Mouse (Mus musculus) CD4-positive helper T cell, adult 2 months (primary cell): ENCODE results near the gene Scp2.

Experiments used
- DNase-seq: peaks from one replicate; pipeline ENCODE4 v3.0.0-alpha.2; 2012; ENCODE audit warnings: low read depth, missing footprints, low spot score

The Scp2 gene

DNA sequence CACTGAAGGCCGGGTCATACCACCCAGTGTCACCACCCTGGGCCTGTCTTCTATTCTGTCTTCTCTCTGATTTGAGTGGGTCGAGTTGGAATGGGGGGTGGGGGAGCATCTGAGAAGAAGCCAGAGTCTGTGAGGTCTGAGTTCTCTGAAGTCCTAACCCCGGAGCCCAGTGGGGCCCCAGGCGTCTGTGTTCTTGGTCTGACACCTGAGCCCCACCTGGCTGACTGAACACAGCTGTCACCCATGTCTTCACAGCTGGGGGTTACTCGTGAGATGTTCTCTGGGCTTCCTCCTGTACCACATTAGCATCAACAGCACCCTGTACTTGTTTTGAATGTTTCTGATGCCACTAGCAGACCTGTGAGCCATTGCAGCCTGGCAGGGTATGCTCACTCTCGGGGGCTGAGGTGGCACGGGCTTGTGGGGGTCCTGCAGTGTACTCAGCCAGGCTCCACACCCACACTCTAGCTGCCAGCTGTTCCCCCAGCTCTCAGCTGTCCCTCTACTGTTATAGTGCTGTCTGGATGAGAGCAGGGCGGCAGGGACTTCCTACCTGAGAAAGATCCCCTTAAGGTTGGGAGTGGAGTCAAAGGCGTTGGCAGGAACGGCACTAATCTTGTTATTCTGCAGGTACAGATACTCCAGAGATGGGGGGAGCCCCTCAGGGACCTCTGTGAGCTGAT lies 126.4 kb downstream of the Scp2 start:
- no peak for DNase-seq

DNA sequence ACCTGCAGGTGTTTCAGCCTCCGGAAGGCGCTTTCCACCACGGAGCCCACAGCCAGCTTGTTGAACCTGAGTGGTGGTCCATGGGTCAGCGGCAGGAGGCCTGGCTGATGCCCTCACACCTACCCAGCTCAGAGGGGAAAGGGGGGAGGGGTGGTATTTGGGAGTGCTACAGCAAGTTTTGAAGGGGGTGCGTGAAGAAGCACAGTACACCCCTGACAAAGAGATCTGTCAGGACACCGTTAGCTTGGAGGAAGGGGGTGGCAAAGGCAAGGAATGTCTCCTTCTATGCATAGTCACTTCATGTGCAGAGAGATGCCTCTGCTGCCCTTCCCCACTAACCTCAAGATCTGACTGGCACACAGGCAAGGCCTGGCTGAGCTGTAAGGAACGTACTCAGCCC lies 127.0 kb downstream of the Scp2 start:
- no peak for DNase-seq

DNA sequence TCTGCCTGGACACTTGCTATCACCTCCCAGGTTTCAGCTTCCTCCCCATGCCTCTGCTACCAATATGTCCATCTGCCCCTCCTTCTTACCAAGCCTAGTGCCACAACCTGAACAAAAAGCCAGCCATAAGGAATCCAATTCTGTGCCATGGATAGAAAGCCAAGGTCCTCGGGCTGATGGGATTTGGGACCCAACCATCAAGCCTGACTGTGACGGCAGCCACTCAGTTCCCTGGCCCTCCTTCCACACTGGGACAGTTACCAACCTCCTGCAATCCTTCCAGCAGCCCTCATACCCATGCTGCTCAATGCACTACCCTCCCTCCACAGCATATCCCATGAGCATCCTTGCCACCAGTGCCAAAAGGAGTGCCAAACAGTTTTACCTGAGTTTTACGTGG lies 128.5 kb downstream of the Scp2 start:
- DNase-seq = no peak

DNA sequence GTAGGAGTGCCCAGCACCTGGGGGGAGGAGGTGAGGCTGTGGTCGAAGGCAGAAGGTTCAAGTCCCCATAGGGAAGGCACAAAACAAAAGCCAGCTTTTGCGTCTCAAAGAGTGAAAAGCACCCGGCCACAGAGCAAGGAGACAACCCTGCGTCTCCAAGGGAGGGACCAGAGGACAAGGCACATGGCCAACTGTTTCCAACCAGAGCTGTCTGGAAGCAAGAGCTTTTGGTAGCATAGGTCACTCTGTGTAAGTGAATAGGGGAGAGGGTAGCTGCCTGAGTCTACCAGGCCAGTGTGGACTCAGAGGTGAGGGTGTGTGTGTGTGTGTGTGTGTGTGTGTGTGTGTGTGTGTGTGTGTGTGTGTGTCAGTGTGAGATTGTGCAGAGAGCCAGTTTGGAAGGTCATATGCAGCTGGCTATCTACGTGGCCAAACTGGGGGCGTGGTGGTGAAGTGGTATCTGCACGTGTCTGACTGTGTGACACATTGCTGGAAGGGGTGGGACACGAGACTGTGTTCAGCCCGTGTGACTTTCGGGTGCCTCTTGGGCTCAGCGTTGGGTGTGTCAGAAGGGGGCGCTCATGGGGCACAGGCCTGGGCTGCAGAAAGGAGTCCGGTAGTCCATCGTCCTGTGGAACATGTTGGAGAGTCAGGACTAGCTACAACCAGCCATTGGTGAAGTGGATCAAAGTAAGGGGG lies 129.6 kb downstream of the Scp2 start:
- DNase-seq = no peak

DNA sequence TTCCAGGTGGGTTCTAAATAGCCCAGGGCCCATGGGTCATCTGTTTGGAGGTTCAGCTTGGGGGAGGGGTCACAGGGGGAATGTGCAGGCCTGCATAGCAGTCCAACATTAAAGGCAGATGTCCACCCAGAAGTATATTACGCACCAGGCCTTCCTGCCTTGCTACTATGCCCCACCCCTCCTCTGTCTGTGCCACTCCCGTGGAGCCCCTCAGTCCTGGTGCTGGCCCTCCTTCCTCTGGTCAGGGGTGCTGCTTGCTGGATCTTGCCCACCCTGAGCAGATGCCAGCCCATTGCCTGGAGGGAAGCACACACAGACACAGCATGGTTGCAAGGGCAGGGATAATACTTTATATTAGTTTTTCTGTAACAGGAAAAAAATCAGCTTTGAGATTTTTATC lies 130.3 kb downstream of the Scp2 start:
- DNase-seq = no peak

DNA sequence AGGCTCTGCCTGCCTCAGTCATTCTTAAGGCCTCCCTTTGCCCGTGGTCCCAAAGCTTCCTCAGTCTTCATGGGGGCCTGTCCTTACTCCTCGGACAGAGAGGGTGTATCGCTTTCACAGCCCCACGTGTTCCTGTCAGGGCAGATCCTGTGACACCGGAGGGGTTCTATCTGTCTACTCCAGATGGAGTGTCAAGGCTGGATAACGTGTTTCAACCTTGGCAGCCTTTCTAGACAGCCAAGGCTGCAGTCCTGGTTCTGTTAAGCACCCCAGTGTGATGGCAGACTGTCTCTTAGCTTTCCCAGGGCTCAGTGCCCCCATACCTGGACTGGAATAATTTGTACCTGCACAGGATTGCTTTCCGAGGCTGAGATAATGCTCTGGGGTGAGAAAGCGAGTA lies 136.3 kb downstream of the Scp2 start:
- DNase-seq = no peak

DNA sequence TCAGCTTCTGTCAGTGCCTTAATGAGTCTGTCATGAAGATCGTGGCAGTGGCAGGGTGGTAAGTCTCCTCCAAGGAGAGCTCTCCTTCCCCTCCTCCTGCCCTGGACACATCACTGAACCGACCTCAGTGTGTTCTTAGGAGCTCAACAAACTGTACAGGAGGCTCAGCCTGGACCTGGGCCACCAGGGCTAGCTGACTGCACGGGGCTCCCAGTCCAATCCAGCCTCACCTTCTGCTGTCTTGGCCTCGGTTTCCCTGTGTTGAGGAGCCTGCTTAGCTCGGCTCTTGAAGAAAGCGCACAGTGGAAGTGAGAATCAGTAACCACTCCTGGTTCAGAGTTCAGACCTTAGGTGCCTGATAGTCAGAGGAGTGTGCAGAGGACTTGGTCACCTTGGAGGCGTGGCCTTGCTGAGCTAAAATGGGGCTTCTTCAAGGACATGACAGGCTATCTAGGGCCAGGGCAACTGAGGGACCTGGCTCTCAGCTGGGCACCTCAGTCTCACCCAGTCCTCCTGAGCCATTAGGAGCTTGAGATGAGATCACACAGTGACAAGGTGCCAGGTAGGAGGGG lies 137.2 kb downstream of the Scp2 start:
- no peak for DNase-seq

DNA sequence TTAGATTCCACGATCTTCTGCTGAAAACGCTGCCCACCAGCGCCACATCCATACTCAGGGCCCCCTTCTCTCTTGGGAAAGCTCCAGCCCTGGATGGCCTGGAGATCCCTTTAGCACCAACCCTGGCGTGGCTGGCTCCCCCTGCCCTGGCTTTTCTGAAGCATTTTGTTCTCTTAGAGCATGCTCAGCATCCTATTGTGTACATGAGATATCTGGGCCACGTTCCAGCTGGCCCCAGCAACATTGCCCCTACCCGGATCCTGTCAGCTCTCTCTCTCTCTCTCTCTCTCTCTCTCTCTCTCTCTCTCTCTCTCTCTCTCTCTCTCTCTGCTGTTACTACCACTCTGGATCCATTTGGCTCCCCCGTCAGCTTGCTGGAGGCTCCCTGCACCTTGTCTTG lies 139.5 kb downstream of the Scp2 start:
- DNase-seq = no peak

DNA sequence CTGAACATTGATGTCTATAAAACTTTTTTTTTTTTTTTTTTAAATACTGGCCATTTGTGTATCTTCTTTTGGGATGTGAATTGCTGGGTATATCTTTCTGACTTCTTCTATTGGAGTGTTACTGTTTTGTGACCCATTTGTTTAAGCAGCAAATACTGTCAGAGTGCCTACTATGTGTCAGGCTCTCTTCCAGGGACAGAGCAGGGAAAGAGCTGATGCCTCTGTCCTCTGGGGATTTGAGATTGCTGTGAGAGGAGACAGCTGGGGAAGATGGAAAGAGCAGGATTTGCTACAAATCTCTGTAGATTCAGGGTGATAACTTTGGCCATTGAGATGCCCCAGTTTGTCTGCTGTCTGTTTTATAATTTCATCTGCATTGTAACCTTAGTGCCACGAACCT lies 145.4 kb downstream of the Scp2 start:
- DNase-seq = no peak

DNA sequence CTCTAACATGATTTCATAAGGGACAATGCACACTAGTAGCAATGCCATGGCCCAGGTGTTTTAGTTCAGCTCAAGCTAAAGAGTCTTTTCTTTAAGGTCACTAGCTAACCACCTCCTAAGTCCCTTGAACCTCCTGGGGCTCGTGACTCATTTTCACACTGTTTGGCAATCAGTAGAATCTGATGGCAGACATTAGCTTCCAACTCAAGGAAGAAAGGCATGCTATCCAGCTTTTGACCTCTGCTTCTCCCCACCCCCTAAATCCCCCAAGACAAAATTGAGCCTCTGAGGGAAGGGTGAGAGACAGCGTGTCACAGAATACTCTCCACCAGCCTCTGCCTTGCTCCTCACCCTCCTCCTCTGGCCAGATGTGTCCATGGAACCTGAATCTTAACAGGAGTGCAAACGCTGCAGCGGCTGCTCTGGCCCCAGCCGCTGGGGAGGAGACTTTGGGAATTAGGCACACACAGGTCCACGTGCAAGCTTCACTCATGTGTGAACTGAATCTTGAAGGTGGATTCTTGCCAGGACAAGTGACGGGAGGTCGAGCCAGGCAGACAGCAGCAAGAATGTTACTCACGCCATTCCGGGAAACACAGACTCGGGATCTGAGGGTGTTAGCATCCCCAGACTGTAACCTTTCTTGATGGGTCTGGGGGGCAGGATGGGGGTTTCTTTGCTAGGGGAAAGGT lies 146.0 kb downstream of the Scp2 start:
- no peak for DNase-seq

DNA sequence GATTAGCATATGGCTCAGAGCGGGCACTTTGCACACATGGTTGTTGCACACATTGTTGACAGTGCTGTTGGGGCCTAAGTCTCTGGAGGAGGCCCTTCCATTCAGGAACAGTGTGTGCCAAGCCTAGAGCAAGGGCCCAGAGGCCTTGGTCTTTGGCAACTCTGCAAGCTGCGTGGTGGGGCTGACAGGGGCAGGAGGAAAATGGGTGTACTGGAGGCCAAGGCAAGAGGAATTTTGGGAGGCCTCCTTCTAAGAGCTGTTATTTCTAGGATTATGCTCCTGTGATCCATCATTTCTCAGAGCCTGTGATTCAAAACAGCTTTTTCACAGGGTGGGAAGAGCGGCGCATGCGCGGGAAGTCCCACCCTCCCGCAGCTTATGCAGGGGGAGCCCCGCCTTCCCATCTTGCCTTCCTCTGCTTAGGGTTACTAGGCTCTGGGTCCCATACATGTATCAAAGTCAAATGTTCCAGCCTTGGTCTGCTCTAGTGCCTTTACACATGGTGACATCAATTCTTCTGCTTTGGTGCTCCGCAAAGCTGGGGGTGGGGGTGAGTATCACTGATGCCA lies 148.3 kb downstream of the Scp2 start:
- no peak for DNase-seq

DNA sequence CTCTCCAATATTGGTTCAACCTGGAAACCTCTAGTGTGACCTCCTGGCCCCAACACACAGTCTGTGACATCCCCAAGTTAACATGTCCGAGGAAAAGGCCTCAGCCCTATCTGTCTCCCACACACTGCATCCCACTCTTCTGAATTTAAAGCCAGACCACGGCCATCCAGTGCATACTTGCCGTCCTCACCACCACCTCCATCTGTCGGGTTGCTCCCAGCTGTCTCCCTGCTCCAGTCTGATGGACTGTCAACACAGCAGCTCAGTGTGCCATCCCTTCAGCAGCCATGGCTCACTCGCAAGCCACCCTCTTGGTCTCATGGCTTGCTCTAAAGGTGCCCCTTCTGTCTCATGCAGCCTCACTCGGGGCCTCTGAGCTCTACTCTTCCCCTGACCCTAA lies 149.1 kb downstream of the Scp2 start:
- DNase-seq = no peak

DNA sequence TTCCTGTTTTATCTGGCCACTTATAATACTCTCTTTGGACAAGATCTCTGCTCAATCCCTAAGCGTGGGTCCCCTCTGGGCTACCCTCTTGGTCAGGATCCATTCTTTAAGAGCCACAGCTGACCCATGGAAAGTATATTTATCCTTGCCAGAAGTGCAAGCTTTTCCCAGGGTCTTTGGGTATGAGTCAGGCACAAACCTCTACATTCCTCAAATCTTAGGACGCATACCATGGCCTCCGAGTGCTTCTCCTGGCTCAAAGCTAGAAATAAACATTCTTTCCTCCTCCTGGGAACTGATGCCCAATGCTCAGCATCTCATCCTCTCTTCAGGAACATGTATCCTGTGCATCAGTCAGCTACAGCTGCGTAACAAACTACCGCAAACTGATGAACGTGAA lies 149.8 kb downstream of the Scp2 start:
- DNase-seq = no peak
